Mouse (Mus musculus) stomach, postnatal 0 days (tissue): ENCODE data around the gene Gm28729. TPM values are rescaled to one million over a fixed set of nuclear protein-coding genes. Genes with fewer than 3 reads are reported as not detected.
"Not testable (repeated sequence)": the region's sequence is repeated elsewhere in the genome, so short reads cannot be mapped to it uniquely, and the experiment has no call there.

Experiments
- ATAC-seq: fragments of 200-750 bp; cut with Nextera tagmentation; 2 replicates; pipeline ENCODE4 v1.8.0; 2017; ENCODE audit not compliant: low FRiP score, low TSS enrichment
- DNase-seq: peaks from one replicate; pipeline ENCODE4 v3.0.0-alpha.2; 2016; ENCODE audit warnings: low spot score
- H3K27ac ChIP-seq: fragments of 300-500 bp; sonication (generic); replicated peaks from 2 replicates; pipeline ENCODE4 v1.5.1; 2014; ENCODE audit warnings: mild to moderate bottlenecking, control low read depth
- H3K27me3 ChIP-seq: fragments of 300-500 bp; sonication (generic); 2 replicates; pipeline ENCODE4 v1.6.1; 2014; ENCODE audit warnings: low read length; ENCODE audit not compliant: control insufficient read depth, insufficient read depth
- H3K36me3 ChIP-seq: fragments of 300-500 bp; sonication (generic); 2 replicates; pipeline ENCODE4 v1.6.1; 2014; ENCODE audit warnings: low read length, mixed read lengths; ENCODE audit not compliant: control insufficient read depth, insufficient read depth
- H3K4me1 ChIP-seq: fragments of 300-500 bp; sonication (generic); replicated peaks from 2 replicates; pipeline ENCODE4 v1.6.1; 2014; ENCODE audit warnings: antibody characterized with exemption; ENCODE audit not compliant: control insufficient read depth, insufficient read depth
- H3K4me2 ChIP-seq: fragments of 300-500 bp; sonication (generic); replicated peaks from 2 replicates; pipeline ENCODE4 v1.6.1; 2014; ENCODE audit warnings: low read depth, mild to moderate bottlenecking, control low read depth, moderate library complexity
- H3K4me3 ChIP-seq: fragments of 300-500 bp; sonication (generic); 2 replicates; pipeline ENCODE4 v1.5.1; 2014; ENCODE audit warnings: low read depth, low read length, control low read depth
- H3K9ac ChIP-seq: fragments of 300-500 bp; sonication (generic); 2 replicates; pipeline ENCODE4 v1.6.1; 2014; ENCODE audit warnings: mild to moderate bottlenecking, low read length, control low read depth, mixed read lengths
- H3K9me3 ChIP-seq: fragments of 300-500 bp; sonication (generic); 2 replicates; pipeline ENCODE4 v1.6.1; 2016; ENCODE audit warnings: low read length; ENCODE audit not compliant: control insufficient read depth
- CTCF ChIP-seq: IDR thresholded peaks from 2 replicates; pipeline ENCODE4 v1.5.1; 2016; ENCODE audit warnings: antibody characterized with exemption, low read depth, mild to moderate bottlenecking, moderate library complexity
- EP300 ChIP-seq: optimal IDR thresholded peaks from 2 replicates; pipeline ENCODE3; 2016; ENCODE audit warnings: antibody characterized with exemption
- WGBS: fragments of 180-500 bp; shearing (Covaris S2); extraction: QIAGEN DNeasy Blood & Tissue Kit; methylation state at CpG from one replicate; pipeline ENCODE4 v1.1.7; 2014; 5-methylcytosine and 5-hydroxymethylcytosine counted together
- polyA plus RNA-seq: library from polyadenylated mRNA; unstranded; fragments of >200 nt; fragmentation: Nextera tagmentation; extraction: Ambion mirVana; gene quantifications from 2 replicates; pipeline ENCODE4 v1.2.1, GENCODE M21; 2015

Gm28729 gene
- polyA plus RNA-seq, 1 experiment from 2014 or later, result not detected

- no peak for TF ChIP-seq CTCF
- no peak for TF ChIP-seq EP300
- DNase-seq (no peak), ATAC-seq (peak; percentile 50; the same call in 1 of the 2 replicates)
- no peaks in the 10 kb centered on the region for H3K36me3 ChIP-seq
- no peak overlapping the region for H3K27ac ChIP-seq
- 35% methylated on average over 11 of the region's 11 CpGs for WGBS
- H3K4me2 ChIP-seq, result peak overlapping the region; percentile 12; the same call in 1 of the 2 replicates
- H3K27me3 ChIP-seq, result no peaks in the 10 kb centered on the region
- no peak overlapping the region for H3K9ac ChIP-seq
- H3K9me3 ChIP-seq, result no peaks in the 10 kb centered on the region
- no peaks in the 10 kb centered on the region for H3K4me1 ChIP-seq
- H3K4me3 ChIP-seq, result no peak overlapping the region
Observed at GRCm38 (mm10) chr9:96530674-96531081, 5.6 kb upstream of the Gm28729 start.

GRCm38 (mm10) chr9:96529961-96530673 lies 5.1 kb upstream of the Gm28729 start:
- peak overlapping the region; percentile 12; the same call in 1 of the 2 replicates for H3K4me2 ChIP-seq

GRCm38 (mm10) chr9:96526011-96526410 lies 947 bp upstream of the Gm28729 start:
- ATAC-seq (peak; percentile 38; the same call in 1 of the 2 replicates), DNase-seq (no peak)
- Histone ChIP-seq H3K9ac (no peak overlapping the region), H3K27me3 (no peaks in the 10 kb centered on the region), H3K27ac (no peak overlapping the region), H3K4me2 (no peak overlapping the region), H3K4me1 (no peaks in the 10 kb centered on the region), H3K9me3 (no peaks in the 10 kb centered on the region), H3K4me3 (no peak overlapping the region), H3K36me3 (no peaks in the 10 kb centered on the region)
- TF ChIP-seq CTCF (no peak), EP300 (no peak)
- 79% methylated on average over 4 of the region's 4 CpGs for WGBS

More at GRCm38 (mm10) chr9:96529961-96530673, 5.1 kb upstream of the Gm28729 start:
- no peaks in the 10 kb centered on the region for H3K9me3 ChIP-seq
- ATAC-seq, result no peak
- DNase-seq, result no peak
- no peak overlapping the region for H3K27ac ChIP-seq
- TF ChIP-seq CTCF (no peak), EP300 (no peak)
- no peaks in the 10 kb centered on the region for H3K36me3 ChIP-seq
- H3K4me3 ChIP-seq, result no peak overlapping the region
- H3K27me3 ChIP-seq, result no peaks in the 10 kb centered on the region
- no peaks in the 10 kb centered on the region for H3K4me1 ChIP-seq
- 66% methylated on average over 10 of the region's 10 CpGs for WGBS
- no peak overlapping the region for H3K9ac ChIP-seq

- no peaks in the 10 kb centered on the region for H3K27me3 ChIP-seq
- H3K9me3 ChIP-seq, result no peaks in the 10 kb centered on the region
- H3K9ac ChIP-seq, result no peak overlapping the region
- no peak overlapping the region for H3K4me2 ChIP-seq
- DNase-seq, result no peak
- H3K36me3 ChIP-seq, result no peaks in the 10 kb centered on the region
- no peak overlapping the region for H3K27ac ChIP-seq
- TF ChIP-seq EP300, result no peak
- peak; percentile 22; the same call in 1 of the 2 replicates for TF ChIP-seq CTCF
- no peak overlapping the region for H3K4me3 ChIP-seq
- H3K4me1 ChIP-seq, result no peaks in the 10 kb centered on the region
- ATAC-seq, result no peak
- WGBS, result 85% methylated on average over 5 of the region's 5 CpGs
Observed at GRCm38 (mm10) chr9:96523148-96523547, 1.9 kb downstream of the Gm28729 start.

DNA sequence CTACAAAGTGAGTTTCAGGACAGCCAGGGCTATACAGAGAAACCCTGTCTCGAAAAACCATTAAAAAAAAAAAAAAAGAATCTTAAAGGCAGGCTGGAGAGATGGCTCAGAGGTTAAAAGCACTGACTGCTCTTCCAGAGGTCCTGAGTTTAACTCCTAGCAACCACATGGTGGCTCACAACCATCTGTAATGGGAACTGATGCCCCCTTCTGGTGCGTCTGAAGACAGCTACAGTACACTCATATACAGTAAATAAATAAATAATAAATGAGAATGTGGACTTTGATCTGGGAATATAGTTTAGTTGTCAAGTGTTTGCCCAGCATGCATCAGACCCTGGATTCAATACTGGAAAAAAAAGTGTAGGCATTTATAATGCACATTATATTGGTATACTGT lies 3.5 kb downstream of the Gm28729 start:
- not testable (repeated sequence) for DNase-seq, H3K36me3 ChIP-seq, H3K9me3 ChIP-seq, ATAC-seq, H3K9ac ChIP-seq, H3K4me1 ChIP-seq, H3K4me2 ChIP-seq, H3K27ac ChIP-seq, H3K4me3 ChIP-seq, H3K27me3 ChIP-seq
- 89% methylated on average over 2 of the region's 2 CpGs for WGBS
- TF ChIP-seq CTCF, result peak; percentile 45

DNA sequence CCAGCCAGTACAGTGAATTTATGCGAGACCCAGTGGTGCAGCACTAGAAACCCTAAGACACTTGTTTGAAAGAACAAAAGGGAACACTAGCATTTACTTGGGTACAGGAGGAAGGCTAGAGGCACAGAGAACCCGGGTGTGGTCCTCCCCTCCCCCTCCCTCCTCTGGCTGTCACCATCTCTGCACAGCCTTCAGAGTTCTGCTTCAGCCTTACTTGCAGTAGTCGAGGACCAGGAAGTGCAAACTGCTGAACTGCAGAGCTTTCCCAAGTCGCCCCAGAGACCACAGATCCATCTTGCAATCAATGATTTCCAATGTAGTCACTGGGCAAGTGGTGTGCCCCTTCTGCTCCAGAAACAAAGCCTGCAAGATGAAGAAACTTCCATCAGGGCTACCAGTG lies 7.6 kb downstream of the Gm28729 start:
- Histone ChIP-seq H3K4me1 (no peaks in the 10 kb centered on the region), H3K4me2 (no peak overlapping the region), H3K9ac (no peak overlapping the region), H3K4me3 (no peak overlapping the region), H3K36me3 (no peaks in the 10 kb centered on the region), H3K27ac (no peak overlapping the region), H3K27me3 (no peaks in the 10 kb centered on the region), H3K9me3 (no peaks in the 10 kb centered on the region)
- peak; percentile 21 for DNase-seq
- TF ChIP-seq CTCF, result no peak
- no peak for TF ChIP-seq EP300
- WGBS, result 37% methylated on average over 4 of the region's 4 CpGs
- no peak for ATAC-seq
